Mouse (Mus musculus) neural tube, embryonic 13.5 days (tissue): ENCODE measurements around the gene Zfr2. TPM values are rescaled to one million over a fixed set of nuclear protein-coding genes. Genes with fewer than 3 reads are reported as not detected.

ENCODE experiments used
- ATAC-seq: fragments of 200-750 bp; cut with Nextera tagmentation; 2 replicates; pipeline ENCODE4 v1.8.0; 2017; ENCODE audit warnings: low read depth, mild to moderate bottlenecking, moderate TSS enrichment, moderate library complexity
- H3K27ac ChIP-seq: fragments of 300-500 bp; sonication (generic); replicated peaks from 2 replicates; pipeline ENCODE4 v1.5.1; 2015; ENCODE audit warnings: moderate library complexity, mild to moderate bottlenecking, inconsistent platforms
- H3K27me3 ChIP-seq: fragments of 300-500 bp; sonication (generic); 2 replicates; pipeline ENCODE4 v1.6.1; 2015; ENCODE audit warnings: mild to moderate bottlenecking, inconsistent platforms
- H3K36me3 ChIP-seq: fragments of 300-500 bp; sonication (generic); 2 replicates; pipeline ENCODE4 v1.6.1; 2015; ENCODE audit warnings: mild to moderate bottlenecking, inconsistent platforms
- H3K4me1 ChIP-seq: fragments of 300-500 bp; sonication (generic); replicated peaks from 2 replicates; pipeline ENCODE4 v1.6.1; 2015; ENCODE audit warnings: inconsistent platforms
- H3K4me2 ChIP-seq: fragments of 300-500 bp; sonication (generic); 2 replicates; pipeline ENCODE4 v1.6.1; 2015; ENCODE audit warnings: inconsistent platforms, mild to moderate bottlenecking, moderate library complexity
- H3K4me3 ChIP-seq: fragments of 300-500 bp; sonication (generic); 2 replicates; pipeline ENCODE4 v1.5.1; 2015; ENCODE audit warnings: mild to moderate bottlenecking, inconsistent platforms
- H3K9ac ChIP-seq: fragments of 300-500 bp; sonication (generic); 2 replicates; pipeline ENCODE4 v1.6.1; 2015; ENCODE audit warnings: moderate library complexity, mild to moderate bottlenecking, inconsistent platforms
- H3K9me3 ChIP-seq: fragments of 300-500 bp; sonication (generic); 2 replicates; pipeline ENCODE4 v1.6.1; 2016; ENCODE audit warnings: inconsistent platforms
- WGBS: fragments of 180-500 bp; shearing (Covaris S2); methylation state at CpG from one replicate; pipeline ENCODE4 v1.1.7; 2015; 5-methylcytosine and 5-hydroxymethylcytosine counted together
- polyA plus RNA-seq: library from polyadenylated mRNA; unstranded; fragments of >200 nt; fragmentation: Nextera tagmentation; extraction: Ambion mirVana; gene quantifications from 2 replicates; pipeline ENCODE4 v1.2.1, GENCODE M21; 2015

Zfr2 gene
- polyA plus RNA-seq, 1 experiment from 2014 or later, result 21.7 TPM

DNA sequence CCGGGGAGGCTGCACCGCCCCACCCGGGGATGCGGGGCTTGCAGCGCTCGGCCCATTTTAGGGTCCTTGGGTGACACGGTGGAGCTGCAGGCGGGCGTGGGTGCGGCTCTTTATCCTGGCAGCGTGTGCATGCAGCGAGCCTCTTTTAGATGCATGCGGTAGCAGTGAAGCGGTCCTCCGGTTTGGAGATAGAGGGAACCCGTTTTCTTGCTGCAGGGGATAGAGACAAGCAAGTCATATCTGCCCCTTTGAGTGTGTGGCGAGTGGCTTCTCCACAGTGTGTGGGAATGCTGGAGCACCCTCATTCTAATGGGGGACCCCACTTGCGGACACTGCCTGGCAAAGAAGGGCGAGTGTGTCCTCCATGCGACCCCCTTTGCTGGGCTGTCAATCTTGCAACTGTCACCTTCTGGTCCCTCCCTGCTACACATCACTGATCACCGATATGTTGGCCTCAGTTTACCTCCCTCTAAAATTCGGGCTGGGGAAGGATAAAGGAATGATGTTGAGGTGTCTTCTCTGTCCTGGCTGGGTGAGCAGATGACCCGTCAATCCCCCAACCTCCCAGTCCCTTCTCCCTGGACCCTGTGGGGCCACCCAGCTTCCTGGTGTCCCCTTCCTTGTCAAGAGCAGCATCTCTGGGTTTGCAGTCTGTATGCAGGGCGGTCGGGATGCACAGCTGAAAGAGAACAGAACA lies 60.5 kb downstream of the Zfr2 start:
- WGBS, result 3% methylated on average over 25 of the region's 25 CpGs
- Histone ChIP-seq H3K4me3 (peak overlapping the region; percentile 88), H3K4me1 (peaks cover 47% of the 10 kb centered on the region), H3K9ac (peak overlapping the region; percentile 92), H3K27ac (peak overlapping the region; percentile 90), H3K9me3 (no peaks in the 10 kb centered on the region), H3K4me2 (peak overlapping the region; percentile 90), H3K36me3 (0 out of 2 replicates have a peak, but pooled peaks cover 2% of the 10 kb centered on the region), H3K27me3 (peaks cover 25% of the 10 kb centered on the region)
- peak; percentile 32 for ATAC-seq

- 43% methylated on average over 8 of the region's 8 CpGs for whole genome bisulfite sequencing
- H3K36me3 ChIP-seq, result 0 out of 2 replicates have a peak, but pooled peaks cover 2% of the 10 kb centered on the region
- H3K9ac ChIP-seq, result peak overlapping the region; percentile 92
- H3K4me1 ChIP-seq, result peaks cover 49% of the 10 kb centered on the region
- peaks cover 24% of the 10 kb centered on the region for H3K27me3 ChIP-seq
- peak overlapping the region; percentile 90 for H3K4me2 ChIP-seq
- no peak for ATAC-seq
- H3K9me3 ChIP-seq, result no peaks in the 10 kb centered on the region
- peak overlapping the region; percentile 88 for H3K4me3 ChIP-seq
- no peak overlapping the region for H3K27ac ChIP-seq
Measured at GRCm38 (mm10) chr10:81294442-81294841, 61.5 kb downstream of the Zfr2 start.

DNA sequence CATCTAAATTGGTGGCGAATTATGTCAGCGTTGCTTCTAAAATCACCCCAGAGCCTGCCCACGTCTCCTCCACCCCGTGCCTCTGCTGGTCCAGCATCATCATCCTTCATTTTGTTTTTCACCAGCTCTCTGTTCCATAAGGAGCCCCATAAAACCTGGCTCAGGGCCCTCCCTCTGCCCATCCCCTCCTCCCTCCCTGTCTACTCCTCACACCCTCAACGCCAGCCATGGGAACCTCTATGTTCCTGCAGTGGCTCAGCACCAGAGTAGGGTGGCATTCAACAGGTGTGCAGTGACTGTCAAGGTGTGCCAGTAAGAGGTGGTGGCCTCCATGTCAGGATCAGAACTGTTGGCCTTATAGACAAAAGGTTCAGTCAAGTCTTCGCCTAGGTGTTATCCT lies 62.2 kb downstream of the Zfr2 start:
- Histone ChIP-seq H3K27ac (no peak overlapping the region), H3K36me3 (0 out of 2 replicates have a peak, but pooled peaks cover 2% of the 10 kb centered on the region), H3K4me1 (peaks cover 50% of the 10 kb centered on the region), H3K9me3 (no peaks in the 10 kb centered on the region), H3K4me2 (peak overlapping the region; percentile 90), H3K4me3 (no peak overlapping the region), H3K9ac (peak overlapping the region; percentile 92; the same call in 1 of the 2 replicates), H3K27me3 (peaks cover 17% of the 10 kb centered on the region)
- no peak for ATAC-seq
- 92% methylated on average over 6 of the region's 6 CpGs for WGBS

DNA sequence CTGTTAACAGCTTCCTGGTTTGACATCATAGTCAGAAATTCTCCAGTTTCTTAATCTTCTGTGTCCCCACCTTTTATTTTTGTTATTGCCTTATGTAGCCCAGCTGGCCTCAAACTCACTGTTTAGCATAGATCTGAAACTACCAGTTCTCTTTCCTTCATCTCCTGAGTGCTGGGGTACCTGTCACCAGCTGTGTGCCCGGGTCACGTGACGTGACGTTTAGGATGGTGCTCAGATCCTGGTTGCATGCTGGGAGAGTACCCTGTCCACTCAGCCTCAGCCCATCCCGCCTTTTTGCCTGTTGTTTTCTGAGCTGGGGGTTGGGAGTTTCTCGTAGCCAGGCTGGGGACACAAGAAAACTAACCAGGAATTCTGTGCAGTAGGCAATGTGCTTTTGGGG lies 64.3 kb downstream of the Zfr2 start:
- Histone ChIP-seq H3K4me3 (no peak overlapping the region), H3K27me3 (no peaks in the 10 kb centered on the region), H3K4me1 (peaks cover 56% of the 10 kb centered on the region), H3K9me3 (no peaks in the 10 kb centered on the region), H3K9ac (no peak overlapping the region), H3K27ac (0 out of 2 replicates have a peak overlapping the region, but pooled peaks have one; percentile 56), H3K36me3 (0 out of 2 replicates have a peak, but pooled peaks cover 2% of the 10 kb centered on the region), H3K4me2 (no peak overlapping the region)
- 79% methylated on average over 6 of the region's 6 CpGs for WGBS
- ATAC-seq, result no peak

GRCm38 (mm10) chr10:81297845-81298244 lies 64.9 kb downstream of the Zfr2 start:
- Histone ChIP-seq H3K9ac (no peak overlapping the region), H3K36me3 (0 out of 2 replicates have a peak, but pooled peaks cover 2% of the 10 kb centered on the region), H3K4me3 (no peak overlapping the region), H3K27ac (0 out of 2 replicates have a peak overlapping the region, but pooled peaks have one; percentile 56), H3K4me2 (no peak overlapping the region), H3K4me1 (peaks cover 62% of the 10 kb centered on the region), H3K27me3 (no peaks in the 10 kb centered on the region), H3K9me3 (no peaks in the 10 kb centered on the region)
- ATAC-seq, result no peak
- WGBS, result 69% methylated on average over 10 of the region's 10 CpGs

- Histone ChIP-seq H3K4me3 (no peak overlapping the region), H3K9ac (no peak overlapping the region), H3K4me1 (peaks cover 67% of the 10 kb centered on the region), H3K9me3 (no peaks in the 10 kb centered on the region), H3K27me3 (no peaks in the 10 kb centered on the region), H3K4me2 (no peak overlapping the region), H3K27ac (no peak overlapping the region), H3K36me3 (0 out of 2 replicates have a peak, but pooled peaks cover 2% of the 10 kb centered on the region)
- ATAC-seq, result no peak
- 96% methylated on average over 17 of the region's 17 CpGs for WGBS
Measured at GRCm38 (mm10) chr10:81298369-81299100, 65.6 kb downstream of the Zfr2 start.

DNA sequence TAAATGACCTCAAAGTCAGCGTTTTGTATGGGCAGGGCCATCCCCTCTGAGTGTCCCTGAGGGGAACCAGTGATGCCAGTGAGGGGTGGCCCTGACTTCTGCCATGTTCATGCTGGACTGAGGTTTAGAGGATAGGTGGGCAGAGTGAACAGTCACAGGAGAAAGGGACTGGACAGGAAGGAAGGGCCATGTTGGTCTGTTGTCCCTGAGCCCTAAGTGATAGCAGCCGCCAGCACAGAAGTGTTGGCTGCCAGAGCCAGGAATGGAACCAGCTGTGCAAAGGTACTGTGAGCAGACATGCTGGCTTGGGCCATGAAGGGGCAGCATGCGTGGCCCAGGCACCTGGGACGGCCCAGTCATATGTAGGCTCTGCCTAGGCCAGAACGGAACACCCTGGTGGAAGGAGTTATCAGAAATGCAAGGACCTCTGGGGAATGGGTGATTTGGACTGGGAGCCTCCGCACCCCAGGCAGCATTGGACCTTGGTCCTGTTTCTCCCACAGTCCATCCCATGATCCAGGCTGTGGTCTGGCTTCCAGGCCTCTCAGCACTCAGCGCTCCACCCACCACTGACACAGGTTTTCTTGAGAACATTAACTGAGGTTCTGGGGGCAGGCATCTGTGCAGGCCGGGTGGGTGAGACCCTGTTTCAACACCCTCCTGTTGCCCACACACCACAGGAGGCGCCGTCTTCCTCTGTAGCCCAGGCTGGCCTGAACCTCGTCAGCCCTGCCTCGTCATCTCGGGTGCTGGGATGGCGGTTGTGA lies 66.8 kb downstream of the Zfr2 start:
- 91% methylated on average over 14 of the region's 14 CpGs for WGBS

GRCm38 (mm10) chr10:81300352-81300907 lies 67.5 kb downstream of the Zfr2 start:
- 87% methylated on average over 9 of the region's 9 CpGs for WGBS
- no peaks in the 10 kb centered on the region for H3K27me3 ChIP-seq
- H3K9ac ChIP-seq, result 0 out of 2 replicates have a peak overlapping the region, but pooled peaks have one; percentile 41
- no peak overlapping the region for H3K4me3 ChIP-seq
- H3K36me3 ChIP-seq, result peaks cover 2% of the 10 kb centered on the region; the same call in 1 of the 2 replicates
- no peaks in the 10 kb centered on the region for H3K9me3 ChIP-seq
- peaks cover 51% of the 10 kb centered on the region for H3K4me1 ChIP-seq
- ATAC-seq, result no peak
- H3K4me2 ChIP-seq, result no peak overlapping the region
- H3K27ac ChIP-seq, result no peak overlapping the region

More for the DNA sequence above, 66.8 kb downstream of the Zfr2 start:
- Histone ChIP-seq H3K4me1 (peaks cover 58% of the 10 kb centered on the region), H3K9ac (0 out of 2 replicates have a peak overlapping the region, but pooled peaks have one; percentile 41), H3K4me2 (no peak overlapping the region), H3K27me3 (no peaks in the 10 kb centered on the region), H3K9me3 (no peaks in the 10 kb centered on the region), H3K36me3 (0 out of 2 replicates have a peak, but pooled peaks cover 2% of the 10 kb centered on the region), H3K27ac (no peak overlapping the region), H3K4me3 (no peak overlapping the region)
- ATAC-seq, result no peak

DNA sequence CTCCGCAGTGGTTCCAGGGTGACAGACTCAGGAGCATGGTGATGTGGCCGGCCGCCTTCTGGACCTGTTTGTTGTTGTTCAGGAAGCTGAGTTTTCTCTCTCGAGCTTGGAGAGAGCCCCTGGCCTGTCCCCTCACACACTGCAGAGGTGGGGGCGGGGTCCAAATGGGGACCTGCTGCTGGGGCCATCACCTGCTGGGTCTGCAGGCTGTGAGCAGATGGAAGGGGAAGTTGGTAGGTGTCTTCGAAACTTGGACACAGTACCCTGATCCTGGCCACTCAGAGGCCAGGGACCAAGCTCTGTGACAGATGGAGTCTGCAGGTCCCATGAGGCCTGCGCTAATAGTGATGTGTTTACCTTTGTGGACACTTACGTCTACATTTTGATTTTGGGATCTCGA lies 68.4 kb downstream of the Zfr2 start:
- no peaks in the 10 kb centered on the region for H3K9me3 ChIP-seq
- no peak overlapping the region for H3K4me2 ChIP-seq
- H3K27me3 ChIP-seq, result no peaks in the 10 kb centered on the region
- WGBS, result 84% methylated on average over 9 of the region's 9 CpGs
- no peak overlapping the region for H3K27ac ChIP-seq
- H3K36me3 ChIP-seq, result peaks cover 11% of the 10 kb centered on the region
- no peak overlapping the region for H3K4me3 ChIP-seq
- peaks cover 43% of the 10 kb centered on the region for H3K4me1 ChIP-seq
- no peak for ATAC-seq
- H3K9ac ChIP-seq, result no peak overlapping the region
